Mouse (Mus musculus): Measurements from ENCODE around the gene Tmem185b.

DNA sequence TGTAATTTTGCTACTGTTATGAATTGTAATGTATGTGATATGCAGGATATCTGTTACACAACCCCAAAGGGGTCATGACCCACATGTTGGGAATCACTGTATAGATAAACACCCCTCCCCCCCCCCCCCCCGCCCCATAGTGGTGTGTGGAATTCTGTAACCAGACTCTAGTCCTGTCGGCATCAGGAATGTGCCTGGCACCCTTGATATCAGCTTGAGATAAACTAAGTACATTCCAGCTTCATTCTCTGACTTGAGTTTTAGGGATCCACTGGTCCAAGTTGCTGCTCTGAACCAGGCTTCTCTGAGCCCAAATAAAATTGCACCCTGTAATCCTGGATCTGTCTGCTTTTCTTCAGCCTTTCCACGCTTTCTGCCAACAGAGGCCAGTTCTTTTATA is 15.6 kb downstream of the Tmem185b start:
- TF ChIP-seq CTCF (IDR thresholded peaks at IDR 0.05) = no peak
- no peak for TF ChIP-seq POLR2A (IDR thresholded peaks at IDR 0.05; ENCODE audit: insufficient read depth, low read depth, low read length)
- no peak for TF ChIP-seq EP300 (IDR thresholded peaks at IDR 0.05; ENCODE audit: insufficient read depth, low read depth, low read length)

Data from heart, adult 2 months (tissue).